Mouse (Mus musculus) spleen, postnatal 36 days (tissue): ENCODE data around the gene Olfr513.

Experiments
- DNase-seq, 2 experiments: peaks; one replicate each; pipeline ENCODE4 v3.0.0; 2022; ENCODE audit warnings: low spot score in 2 of 2, mixed read lengths in 1 of 2

The Olfr513 gene

DNA sequence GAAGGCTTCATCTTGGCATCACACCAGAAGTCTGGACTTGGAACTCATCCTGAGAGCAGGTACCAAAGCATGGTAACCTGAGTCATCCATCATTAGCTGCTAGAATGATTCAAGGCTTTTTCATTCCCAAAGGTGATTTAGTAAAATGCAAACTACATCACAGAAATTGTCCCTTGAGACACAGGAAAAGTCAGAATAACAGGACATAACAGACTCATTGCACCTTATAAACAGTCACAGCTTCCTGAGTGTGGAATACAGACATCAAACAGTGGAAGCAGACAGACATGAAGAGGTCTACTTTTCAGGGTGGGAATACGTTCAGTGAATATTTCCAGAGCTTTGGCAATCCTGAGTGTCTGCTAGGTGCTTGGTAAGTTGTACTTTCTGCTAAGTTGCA lies at the start of gene Olfr513:
Olfr513 (plus strand) TSS at position 301 of the 400 bp plus-strand sequence.
- DNase-seq, result no peak

DNA sequence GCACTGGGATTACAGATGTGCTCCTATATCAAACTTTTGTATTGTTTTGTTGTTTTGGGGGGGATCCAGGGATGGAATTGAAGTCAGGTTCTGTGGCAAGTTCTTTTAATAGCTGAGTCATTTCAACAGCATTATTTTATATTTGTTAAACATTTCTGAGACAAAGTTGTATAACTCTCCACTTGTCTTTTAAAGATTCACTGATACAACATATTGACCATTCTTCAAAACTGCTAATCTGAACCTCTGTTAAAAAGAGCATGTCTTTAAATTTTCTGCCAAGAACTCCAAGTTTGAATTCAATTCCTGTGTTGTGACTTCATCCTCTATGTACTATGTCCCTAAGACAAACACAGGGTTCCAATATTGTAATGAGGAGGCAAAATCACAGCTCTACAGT lies 37.8 kb upstream of the Olfr513 start, which contains the start of gene Olfr512:
Olfr512 (plus strand) TSS at position 301 of the 400 bp plus-strand sequence.
- DNase-seq, result no peak

- DNase-seq, result no peak
Measured at GRCm38 (mm10) chr7:108760411-108760810, 9.6 kb downstream of the Olfr513 start.

GRCm38 (mm10) chr7:108797205-108797933 lies 46.6 kb downstream of the Olfr513 start:
- no peak for DNase-seq
